Mouse (Mus musculus) neural tube, embryonic 15.5 days (tissue): ENCODE measurements around the gene Wrap53. TPM values are rescaled to one million over a fixed set of nuclear protein-coding genes. Genes with fewer than 3 reads are reported as not detected.
A peak's percentile ranks its signal among the peaks of the same experiment; 100 is the strongest.
"Not testable (repeated sequence)": the region's sequence is repeated elsewhere in the genome, so short reads cannot be mapped to it uniquely, and the experiment has no call there.

Experiments
- ATAC-seq: fragments of 200-750 bp; cut with Nextera tagmentation; 2 replicates; pipeline ENCODE4 v1.8.0; 2017; ENCODE audit warnings: mild to moderate bottlenecking, moderate TSS enrichment, moderate library complexity; ENCODE audit not compliant: low FRiP score
- H3K27ac ChIP-seq: fragments of 300-500 bp; sonication (generic); replicated peaks from 2 replicates; pipeline ENCODE4 v1.5.1; 2015; ENCODE audit warnings: mild to moderate bottlenecking, inconsistent platforms
- H3K27me3 ChIP-seq: fragments of 300-500 bp; sonication (generic); replicated peaks from 2 replicates; pipeline ENCODE4 v1.6.1; 2015; ENCODE audit warnings: inconsistent platforms
- H3K36me3 ChIP-seq: fragments of 300-500 bp; sonication (generic); 2 replicates; pipeline ENCODE4 v1.6.1; 2015; ENCODE audit warnings: inconsistent platforms
- H3K4me1 ChIP-seq: fragments of 300-500 bp; sonication (generic); 2 replicates; pipeline ENCODE4 v1.6.1; 2015; ENCODE audit warnings: inconsistent platforms
- H3K4me2 ChIP-seq: fragments of 300-500 bp; sonication (generic); 2 replicates; pipeline ENCODE4 v1.6.1; 2015; ENCODE audit warnings: inconsistent platforms, mild to moderate bottlenecking, moderate library complexity
- H3K4me3 ChIP-seq: fragments of 300-500 bp; sonication (generic); replicated peaks from 2 replicates; pipeline ENCODE4 v1.5.1; 2015; ENCODE audit warnings: mild to moderate bottlenecking, inconsistent platforms
- H3K9ac ChIP-seq: fragments of 300-500 bp; sonication (generic); replicated peaks from 2 replicates; pipeline ENCODE4 v1.6.1; 2015; ENCODE audit warnings: mild to moderate bottlenecking, inconsistent platforms
- H3K9me3 ChIP-seq: fragments of 300-500 bp; sonication (generic); replicated peaks from 2 replicates; pipeline ENCODE4 v1.6.1; 2016; ENCODE audit warnings: inconsistent platforms
- WGBS: fragments of 180-500 bp; shearing (Covaris S2); methylation state at CpG from one replicate; pipeline ENCODE4 v1.1.7; 2015; ENCODE audit warnings: mixed read lengths; 5-methylcytosine and 5-hydroxymethylcytosine counted together
- polyA plus RNA-seq: library from polyadenylated mRNA; unstranded; fragments of >200 nt; fragmentation: Nextera tagmentation; extraction: Ambion mirVana; gene quantifications from 2 replicates; pipeline ENCODE4 v1.2.1, GENCODE M21; 2015

The Wrap53 gene
- polyA plus RNA-seq = 18.1 and 18.8 TPM in 2 replicates

DNA sequence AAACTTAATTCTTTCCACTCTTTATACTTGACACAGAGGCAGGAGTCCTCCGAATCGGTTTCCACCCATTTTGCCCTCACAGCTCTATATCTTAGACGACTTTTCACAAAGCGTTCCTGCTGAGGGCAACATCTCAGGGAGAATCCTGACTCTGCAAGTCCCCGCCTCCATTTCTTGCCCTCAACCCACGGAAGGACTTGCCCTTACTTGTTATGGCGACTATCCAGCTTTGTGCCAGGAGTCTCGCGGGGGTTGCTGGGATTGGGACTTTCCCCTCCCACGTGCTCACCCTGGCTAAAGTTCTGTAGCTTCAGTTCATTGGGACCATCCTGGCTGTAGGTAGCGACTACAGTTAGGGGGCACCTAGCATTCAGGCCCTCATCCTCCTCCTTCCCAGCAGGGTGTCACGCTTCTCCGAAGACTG, at the start of gene Wrap53, which contains the start of gene Trp53:
Wrap53 (minus strand) TSS at position 165 of the 424 bp plus-strand sequence.
Trp53 (plus strand) TSS at position 269 of the 424 bp plus-strand sequence.
- H3K4me3 ChIP-seq = peak within 1 kb of the TSS; percentile 83
- H3K9ac ChIP-seq = peak within 1 kb of the TSS; percentile 77
- H3K4me1 ChIP-seq = peaks cover 53% of the 10 kb centered on the region
- no peaks in the 10 kb centered on the region for H3K36me3 ChIP-seq
- no peaks in the 10 kb centered on the region for H3K9me3 ChIP-seq
- H3K27ac ChIP-seq = peak within 1 kb of the TSS; percentile 96
- peak within 1 kb of the TSS; percentile 90 for H3K4me2 ChIP-seq
- peak; percentile 72 for ATAC-seq
- no peaks in the 10 kb centered on the region for H3K27me3 ChIP-seq
- WGBS = 0% methylated on average over 13 of the region's 13 CpGs

GRCm38 (mm10) chr11:69629802-69630201, 49.7 kb upstream of the Wrap53 start:
- Histone ChIP-seq H3K9me3 (no peaks in the 10 kb centered on the region), H3K4me3 (no peak overlapping the region), H3K27me3 (no peaks in the 10 kb centered on the region), H3K4me2 (no peak overlapping the region), H3K9ac (no peak overlapping the region), H3K36me3 (no peaks in the 10 kb centered on the region), H3K4me1 (peaks cover 15% of the 10 kb centered on the region), H3K27ac (no peak overlapping the region)
- 71% methylated on average over 1 of the region's 1 CpGs for WGBS
- ATAC-seq = no peak

DNA sequence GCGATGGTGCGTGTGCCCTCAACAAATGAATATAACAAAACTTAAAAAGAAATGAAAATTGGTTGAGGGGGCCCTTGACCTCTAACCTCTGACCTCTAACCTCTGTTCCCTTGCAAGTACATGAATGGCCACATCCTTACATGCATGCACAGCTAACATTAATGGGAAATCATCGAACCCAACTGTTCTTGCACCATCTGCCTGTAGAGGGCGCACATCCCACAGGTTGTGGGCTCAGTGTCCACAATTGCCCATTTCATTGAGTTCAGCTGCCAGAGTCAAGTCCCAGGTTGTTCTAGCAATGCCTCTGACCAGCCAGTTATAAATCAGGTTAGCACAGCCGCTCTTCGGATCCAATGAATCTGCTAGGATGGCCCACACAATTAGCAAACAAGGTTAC, 48.2 kb upstream of the Wrap53 start:
- no peak overlapping the region for H3K9ac ChIP-seq
- peaks cover 6% of the 10 kb centered on the region for H3K4me1 ChIP-seq
- H3K4me3 ChIP-seq = no peak overlapping the region
- H3K36me3 ChIP-seq = no peaks in the 10 kb centered on the region
- no peak for ATAC-seq
- H3K27me3 ChIP-seq = no peaks in the 10 kb centered on the region
- no peak overlapping the region for H3K4me2 ChIP-seq
- no peak overlapping the region for H3K27ac ChIP-seq
- WGBS = 36% methylated on average over 6 of the region's 6 CpGs
- H3K9me3 ChIP-seq = no peaks in the 10 kb centered on the region

GRCm38 (mm10) chr11:69624339-69624738, 44.3 kb upstream of the Wrap53 start:
- not testable (repeated sequence) for H3K9ac ChIP-seq, H3K9me3 ChIP-seq, ATAC-seq, H3K27me3 ChIP-seq, H3K4me3 ChIP-seq, H3K4me2 ChIP-seq, H3K27ac ChIP-seq, H3K36me3 ChIP-seq
- H3K4me1 ChIP-seq = peaks cover 22% of the 10 kb centered on the region
- WGBS = 93% methylated on average over 2 of the region's 2 CpGs

- Histone ChIP-seq H3K27ac (no peak overlapping the region), H3K9me3 (no peaks in the 10 kb centered on the region), H3K4me2 (peak overlapping the region; percentile 82), H3K4me1 (peaks cover 20% of the 10 kb centered on the region), H3K27me3 (no peaks in the 10 kb centered on the region), H3K4me3 (peak overlapping the region; percentile 56), H3K36me3 (no peaks in the 10 kb centered on the region), H3K9ac (peak overlapping the region; percentile 63)
- no peak for ATAC-seq
- WGBS = 57% methylated on average over 4 of the region's 4 CpGs
Observed at GRCm38 (mm10) chr11:69623006-69623405, 43.0 kb upstream of the Wrap53 start.

DNA sequence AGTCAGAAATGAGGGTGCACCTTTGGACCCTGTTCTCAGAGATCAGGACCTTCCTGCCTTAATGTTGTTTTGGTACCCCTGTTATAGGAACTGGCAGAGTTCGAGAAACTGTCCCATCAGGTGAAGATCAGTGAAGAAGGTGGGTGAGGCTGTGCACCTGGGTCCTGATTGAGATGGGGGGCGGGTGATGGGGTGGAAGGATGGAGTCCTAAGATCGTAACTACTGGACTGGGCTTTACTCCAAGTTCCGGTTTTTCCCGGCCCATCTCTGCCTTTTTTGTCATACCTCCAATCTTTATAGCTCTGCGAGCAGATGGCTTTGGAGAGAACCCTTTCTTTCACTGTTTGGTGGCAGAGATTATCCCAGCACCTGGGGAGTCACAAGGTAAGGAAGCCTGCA, 42.4 kb upstream of the Wrap53 start:
- peak overlapping the region; percentile 82 for H3K4me2 ChIP-seq
- no peaks in the 10 kb centered on the region for H3K27me3 ChIP-seq
- peak overlapping the region; percentile 56 for H3K4me3 ChIP-seq
- no peaks in the 10 kb centered on the region for H3K9me3 ChIP-seq
- 27% methylated on average over 6 of the region's 6 CpGs for WGBS
- ATAC-seq = no peak; the same call in 1 of the 2 replicates
- no peaks in the 10 kb centered on the region for H3K36me3 ChIP-seq
- peaks cover 20% of the 10 kb centered on the region for H3K4me1 ChIP-seq
- H3K27ac ChIP-seq = peak overlapping the region; percentile 86
- peak overlapping the region; percentile 63 for H3K9ac ChIP-seq

GRCm38 (mm10) chr11:69621571-69622268, 41.7 kb upstream of the Wrap53 start, which contains the start of gene Sat2:
Sat2 (plus strand) TSS chr11:69622024.
- Histone ChIP-seq H3K4me2 (peak within 1 kb of the TSS; percentile 82), H3K4me1 (peaks cover 20% of the 10 kb centered on the region), H3K36me3 (no peaks in the 10 kb centered on the region), H3K27me3 (no peaks in the 10 kb centered on the region), H3K9ac (peak within 1 kb of the TSS; percentile 63), H3K27ac (peak within 1 kb of the TSS; percentile 86), H3K9me3 (no peaks in the 10 kb centered on the region), H3K4me3 (peak within 1 kb of the TSS; percentile 56)
- WGBS = under 1% methylated on average over 20 of the region's 20 CpGs
- peak; percentile 92 for ATAC-seq

DNA sequence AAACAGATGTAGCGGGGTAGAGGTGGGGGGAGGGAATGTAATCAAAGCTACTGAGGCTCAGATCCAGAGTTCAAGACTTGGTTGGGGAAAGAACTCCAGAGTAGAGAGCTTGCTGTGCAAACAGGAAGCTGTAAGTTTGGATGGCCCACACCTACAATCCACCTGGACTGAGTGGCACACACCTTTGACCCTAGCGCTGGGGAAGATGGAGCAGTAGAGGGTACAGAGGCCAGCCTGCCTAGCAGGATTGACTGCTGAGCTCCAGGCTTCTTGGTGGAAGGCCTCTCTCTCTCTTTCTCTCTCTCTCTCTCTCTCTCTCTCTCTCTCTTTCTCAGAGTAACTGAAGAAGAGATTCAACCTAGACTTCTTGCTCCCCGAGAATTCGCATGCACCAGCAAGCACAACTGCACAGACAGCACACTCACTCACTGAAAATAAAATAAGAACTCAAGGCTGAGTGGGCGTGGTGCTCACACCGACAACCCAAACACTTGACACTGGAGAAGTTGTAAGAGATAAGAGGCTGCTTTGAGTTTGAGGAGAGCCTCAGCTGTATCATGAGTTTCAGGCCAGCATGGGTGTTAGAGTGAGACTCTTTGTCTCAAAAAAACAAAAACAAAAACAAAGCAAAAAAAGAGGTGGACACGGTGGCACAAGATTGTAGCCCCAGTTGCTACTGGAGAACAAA, 40.5 kb upstream of the Wrap53 start:
- Histone ChIP-seq H3K36me3 (no peaks in the 10 kb centered on the region), H3K4me3 (no peak overlapping the region), H3K27ac (no peak overlapping the region), H3K4me1 (peaks cover 20% of the 10 kb centered on the region), H3K4me2 (no peak overlapping the region), H3K9ac (no peak overlapping the region), H3K27me3 (no peaks in the 10 kb centered on the region), H3K9me3 (no peaks in the 10 kb centered on the region)
- WGBS = 88% methylated on average over 7 of the region's 7 CpGs
- no peak for ATAC-seq

DNA sequence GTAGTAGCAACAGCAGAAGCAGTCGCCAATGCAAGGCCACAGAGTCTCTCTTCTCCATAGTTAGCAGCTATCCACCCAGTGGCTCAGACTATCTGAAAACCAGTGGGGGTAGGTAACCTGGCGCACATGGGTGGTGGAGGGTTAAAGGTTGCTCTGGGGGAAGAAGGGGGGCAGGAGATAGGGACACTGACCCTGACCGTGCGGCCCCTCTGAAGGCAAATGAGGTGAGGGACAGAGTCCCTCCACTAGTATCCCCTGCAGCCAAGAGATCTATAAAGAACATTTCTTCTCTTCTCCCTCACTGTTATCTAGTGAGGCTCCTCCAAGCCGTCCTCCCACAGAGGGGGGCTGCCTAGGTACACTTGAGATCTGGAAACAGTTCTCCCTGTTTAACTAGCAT, 37.8 kb upstream of the Wrap53 start, which contains the start of gene Shbg:
Shbg (minus strand) TSS at position 101 of the 400 bp plus-strand sequence.
- Histone ChIP-seq H3K9me3 (no peaks in the 10 kb centered on the region), H3K9ac (no peak within 1 kb of the TSS), H3K27ac (no peak within 1 kb of the TSS), H3K4me3 (no peak within 1 kb of the TSS), H3K36me3 (no peaks in the 10 kb centered on the region), H3K4me1 (peaks cover 16% of the 10 kb centered on the region), H3K27me3 (0 out of 2 replicates have a peak, but pooled peaks cover 4% of the 10 kb centered on the region), H3K4me2 (no peak within 1 kb of the TSS)
- WGBS = 74% methylated on average over 5 of the region's 5 CpGs
- ATAC-seq = no peak

- WGBS = 50% methylated on average over 10 of the region's 10 CpGs
- Histone ChIP-seq H3K9ac (no peak overlapping the region), H3K4me2 (no peak overlapping the region), H3K27ac (no peak overlapping the region), H3K36me3 (no peaks in the 10 kb centered on the region), H3K27me3 (0 out of 2 replicates have a peak, but pooled peaks cover 4% of the 10 kb centered on the region), H3K9me3 (no peaks in the 10 kb centered on the region), H3K4me1 (peaks cover 10% of the 10 kb centered on the region), H3K4me3 (no peak overlapping the region)
- no peak for ATAC-seq
Observed at GRCm38 (mm10) chr11:69616781-69617180, 36.7 kb upstream of the Wrap53 start.

GRCm38 (mm10) chr11:69614257-69614588, 34.2 kb upstream of the Wrap53 start:
- H3K36me3 ChIP-seq, H3K4me3 ChIP-seq, ATAC-seq, H3K9ac ChIP-seq, H3K27ac ChIP-seq, H3K9me3 ChIP-seq, H3K4me1 ChIP-seq, H3K27me3 ChIP-seq: not testable (repeated sequence)
- WGBS = 55% methylated on average over 11 of the region's 11 CpGs
- peak overlapping the region; percentile 36; the same call in 1 of the 2 replicates for H3K4me2 ChIP-seq
